Mouse (Mus musculus): ENCODE measurements at regions not wholly inside any gene's neighbourhood (a gene's known extent, or its start where the extent isn't known, plus 50 kb on each side); places are given as distances from the start of the nearest gene placed in this dataset.

DNA sequence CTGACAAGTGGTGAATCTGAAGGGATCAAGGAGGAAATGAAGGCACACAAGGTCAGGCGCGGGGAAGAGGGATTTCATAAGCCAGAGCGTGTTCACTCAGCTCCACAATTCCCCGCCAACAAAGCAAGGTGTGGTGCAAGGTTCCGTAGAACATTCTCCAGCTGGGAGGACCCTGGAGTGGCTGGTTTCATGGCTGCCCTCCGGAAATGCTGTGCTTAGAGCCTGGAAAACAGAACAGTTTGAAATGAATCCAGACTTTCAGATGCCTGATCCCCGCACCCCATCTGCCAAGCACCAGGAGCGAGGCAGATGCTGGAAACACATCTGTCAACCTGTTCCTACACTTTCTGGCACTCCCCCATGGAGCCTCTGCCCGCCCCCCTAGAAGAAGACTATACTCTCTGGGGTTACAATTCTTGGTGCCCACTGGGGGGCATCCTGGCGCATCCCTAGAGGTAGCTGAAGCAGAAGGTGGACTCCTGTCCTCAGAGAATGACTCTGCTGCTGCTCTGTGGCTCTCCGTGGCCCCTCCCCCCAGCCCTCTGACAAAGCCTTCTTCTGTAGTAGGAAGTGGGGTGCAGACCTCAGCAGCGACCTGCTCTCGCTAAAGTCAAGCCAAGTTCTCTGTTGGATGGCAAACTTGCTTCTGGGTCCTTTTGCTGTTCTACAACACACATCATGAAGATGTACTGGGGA is 54.5 kb upstream of the Mafb start:
- DNase-seq (ENCODE audit: low spot score), result no peak

DNA sequence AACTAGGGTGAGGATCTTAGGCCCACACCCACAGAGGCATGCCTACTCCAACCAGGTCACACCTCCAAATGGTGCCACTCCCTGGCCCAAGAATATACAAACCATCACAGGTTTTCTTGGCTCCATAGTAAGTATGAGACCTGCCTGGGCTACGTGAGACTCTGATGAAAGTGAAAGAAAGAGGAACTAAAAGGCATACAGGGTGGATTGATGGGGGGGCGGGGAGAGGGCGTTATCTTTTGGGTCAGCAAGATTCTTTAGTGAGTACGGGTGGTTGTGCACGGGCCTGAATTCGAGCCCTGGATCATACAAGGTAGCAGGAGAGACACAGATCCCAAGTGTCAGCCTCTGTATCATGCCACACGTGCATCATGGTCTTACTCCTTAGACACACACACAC is 57.6 kb upstream of the Mafb start:
- DNase-seq (ENCODE audit: low spot score), result no peak

- no peak for DNase-seq (ENCODE audit: low spot score)
Observed at GRCm38 (mm10) chr2:160427431-160427830, 60.6 kb upstream of the Mafb start.

GRCm38 (mm10) chr2:160433252-160433651 is 66.4 kb upstream of the Mafb start:
- DNase-seq (ENCODE audit: low spot score), result no peak

DNA sequence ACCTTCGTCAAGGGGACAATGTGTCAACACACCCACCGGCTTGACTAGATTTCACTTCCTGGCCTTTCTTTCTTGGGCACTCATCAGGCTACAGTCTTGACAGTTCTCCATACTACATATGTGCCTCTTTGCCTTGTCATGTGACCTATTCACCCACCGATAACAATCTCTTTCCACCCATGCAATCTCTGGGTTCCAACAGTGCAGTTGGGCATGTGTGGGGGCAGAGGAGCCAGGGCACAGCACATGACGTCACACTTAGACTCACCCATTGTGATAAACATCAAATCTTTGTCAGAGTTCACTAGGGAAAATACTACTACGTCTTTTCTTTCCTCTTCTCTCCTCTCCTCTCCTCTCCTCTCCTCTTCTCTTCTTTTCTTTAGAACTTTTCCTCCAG is 67.8 kb upstream of the Mafb start:
- DNase-seq (ENCODE audit: low spot score), result no peak

DNA sequence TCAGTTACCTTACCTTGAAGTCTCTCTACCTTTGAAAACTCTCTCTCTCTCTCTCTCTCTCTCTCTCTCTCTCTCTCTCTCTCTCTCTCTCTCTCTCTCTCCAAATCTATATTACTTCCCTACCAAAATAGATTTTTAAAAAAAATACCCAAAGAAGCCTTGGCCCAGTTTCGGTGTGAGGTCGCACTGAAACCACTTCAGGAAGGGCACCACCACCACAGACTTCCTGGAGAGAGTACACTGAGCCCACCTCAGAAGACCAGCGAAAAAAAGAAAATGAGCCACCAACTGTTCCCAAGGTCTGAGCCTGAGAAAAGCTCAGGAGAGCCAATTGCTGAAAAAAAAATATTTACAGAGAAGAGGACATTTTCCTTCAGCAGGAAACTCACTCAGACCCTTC is 68.8 kb upstream of the Mafb start:
- DNase-seq (ENCODE audit: low spot score), result no peak

- no peak for DNase-seq (ENCODE audit: low spot score)
Observed at GRCm38 (mm10) chr2:160439028-160439427, 72.2 kb upstream of the Mafb start.

DNA sequence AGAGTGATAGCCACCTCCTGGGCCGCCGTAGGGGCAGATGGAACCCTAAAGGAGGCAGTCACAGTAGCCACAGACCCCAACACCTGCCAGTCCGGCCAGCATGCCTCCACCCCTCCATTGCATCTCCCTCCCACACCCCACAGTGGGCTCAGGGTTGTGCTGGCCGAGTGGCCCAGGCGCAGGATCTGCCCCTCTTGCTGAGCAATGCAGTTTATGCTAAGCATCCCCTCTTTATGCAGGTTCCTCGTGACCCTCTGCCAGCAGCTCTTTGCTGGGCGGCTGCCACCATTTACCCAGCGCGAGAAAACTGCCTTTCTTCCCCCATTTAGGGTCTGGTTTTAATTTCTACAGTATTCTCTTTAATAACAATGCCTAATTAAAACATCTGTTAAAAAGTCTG is 73.4 kb upstream of the Mafb start:
- DNase-seq (ENCODE audit: low spot score), result no peak

DNA sequence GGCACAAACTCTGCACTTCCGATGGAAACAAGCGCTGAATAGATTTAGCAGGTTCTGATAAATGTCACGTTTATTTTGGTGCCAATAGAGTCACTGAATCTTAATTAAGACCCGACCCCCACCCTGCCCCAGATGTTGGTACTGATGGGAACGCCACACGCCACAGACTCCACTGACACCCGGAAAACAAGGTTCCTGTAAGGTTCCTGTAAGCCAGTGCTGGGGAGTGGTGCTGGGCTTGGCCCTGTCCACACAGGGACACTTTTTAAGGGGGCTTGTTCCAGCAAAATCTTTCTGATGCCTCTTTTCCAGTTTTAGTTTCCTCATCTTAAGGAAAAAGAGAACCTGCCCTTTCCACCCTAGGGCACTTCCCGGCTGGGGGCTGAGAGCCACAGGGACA is 84.2 kb upstream of the Mafb start:
- no peak for DNase-seq (ENCODE audit: low spot score)

DNA sequence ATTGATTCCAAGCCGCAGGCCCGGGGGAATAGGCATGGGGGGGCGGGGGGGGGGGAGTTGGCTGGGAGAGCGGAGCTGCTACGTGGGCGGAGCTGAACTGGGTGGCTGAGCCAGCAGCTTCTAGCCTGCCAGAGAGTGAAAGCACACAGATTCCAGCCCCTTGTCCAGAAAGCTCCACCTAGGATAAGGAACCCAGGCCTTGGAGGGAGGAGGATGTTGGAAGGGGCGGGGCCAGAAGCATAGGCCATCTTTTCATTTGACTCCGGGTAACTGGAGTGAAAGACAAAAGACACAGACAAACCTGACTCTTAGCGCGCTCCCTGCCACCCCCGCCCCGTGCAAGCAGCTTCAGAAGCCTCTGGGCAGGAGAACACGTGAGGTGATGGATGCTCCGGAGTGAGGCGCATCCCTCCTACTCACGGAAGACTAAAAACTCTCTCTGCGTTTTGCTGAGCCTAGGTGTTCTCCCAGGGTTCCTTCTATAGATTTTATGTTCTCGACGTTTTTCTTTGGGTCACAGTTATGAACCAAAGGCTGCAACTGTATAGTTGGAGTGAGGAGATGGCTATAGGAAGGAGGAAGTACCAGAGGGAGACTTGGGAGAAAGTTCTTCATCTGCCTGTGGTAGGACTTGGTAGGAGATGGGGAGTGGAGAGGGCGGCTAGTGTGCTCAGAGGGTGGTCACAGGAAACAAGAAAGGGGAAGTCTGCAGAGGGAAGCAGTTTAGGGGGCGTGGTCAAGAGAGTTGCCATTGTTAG is 84.8 kb upstream of the Mafb start:
- no peak for DNase-seq (ENCODE audit: low spot score)

DNA sequence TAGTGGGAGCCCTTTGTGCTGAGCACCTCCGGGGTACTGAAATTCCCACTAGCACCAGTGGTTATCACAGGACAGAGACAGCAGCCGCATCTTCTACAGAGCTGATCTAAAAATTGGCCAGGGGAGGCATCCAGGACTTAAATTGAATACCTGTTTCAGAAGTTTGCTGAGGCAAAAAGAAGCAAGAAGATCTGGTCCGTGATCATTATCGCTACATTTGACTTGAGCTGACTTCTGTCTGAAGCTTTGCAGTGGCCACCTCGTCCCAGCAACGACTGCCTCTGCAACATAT is 85.3 kb upstream of the Mafb start:
- no peak for DNase-seq (ENCODE audit: low spot score)

DNA sequence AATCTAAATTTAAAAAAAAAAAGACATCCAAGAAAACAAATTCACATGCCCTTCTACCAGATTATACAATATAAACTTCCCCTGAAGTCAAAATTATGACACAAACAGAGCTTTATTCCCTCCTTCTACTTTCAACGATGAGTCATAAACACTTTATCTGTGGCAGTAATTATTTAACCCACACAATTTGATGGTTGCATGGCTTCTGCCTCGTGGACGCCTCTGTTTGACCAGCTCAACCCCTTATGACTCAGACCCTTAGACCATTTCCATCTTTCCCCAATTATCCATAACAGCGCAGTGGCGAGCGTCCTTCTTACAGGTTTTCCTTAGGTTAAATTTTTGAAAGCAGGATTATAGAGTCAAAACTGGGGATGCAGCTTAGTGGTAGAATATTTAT is 85.9 kb upstream of the Mafb start:
- DNase-seq (ENCODE audit: low spot score), result no peak

- DNase-seq (ENCODE audit: low spot score), result no peak
Observed at GRCm38 (mm10) chr2:160455617-160456016, 88.8 kb upstream of the Mafb start.

DNA sequence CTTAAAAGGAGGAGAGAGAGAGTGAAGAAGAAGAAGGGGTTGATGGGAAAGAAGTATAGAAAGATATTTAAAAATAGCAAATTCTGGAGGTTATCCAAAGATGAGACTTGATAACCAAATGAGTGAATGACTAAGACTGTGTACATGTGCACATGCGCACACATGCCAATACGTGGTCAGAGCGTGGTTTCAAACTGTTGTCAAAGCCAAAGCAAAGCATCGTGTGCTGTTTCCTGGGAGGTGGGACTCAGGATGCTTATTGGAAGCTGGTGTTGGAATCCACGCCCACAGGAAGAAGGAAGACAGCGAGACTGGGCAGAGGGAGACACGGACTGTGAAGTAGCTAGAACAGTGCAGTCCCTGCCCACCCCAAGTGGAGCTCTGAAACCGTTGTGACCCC is 89.8 kb upstream of the Mafb start:
- no peak for DNase-seq (ENCODE audit: low spot score)

GRCm38 (mm10) chr2:160471561-160471960 is 104.7 kb upstream of the Mafb start:
- no peak for DNase-seq (ENCODE audit: low spot score)

- no peak for DNase-seq (ENCODE audit: low spot score)
Observed at GRCm38 (mm10) chr2:160476181-160476580, 109.3 kb upstream of the Mafb start.

- DNase-seq (ENCODE audit: low spot score), result no peak
Observed at GRCm38 (mm10) chr2:160479240-160479639, 112.4 kb upstream of the Mafb start.

DNA sequence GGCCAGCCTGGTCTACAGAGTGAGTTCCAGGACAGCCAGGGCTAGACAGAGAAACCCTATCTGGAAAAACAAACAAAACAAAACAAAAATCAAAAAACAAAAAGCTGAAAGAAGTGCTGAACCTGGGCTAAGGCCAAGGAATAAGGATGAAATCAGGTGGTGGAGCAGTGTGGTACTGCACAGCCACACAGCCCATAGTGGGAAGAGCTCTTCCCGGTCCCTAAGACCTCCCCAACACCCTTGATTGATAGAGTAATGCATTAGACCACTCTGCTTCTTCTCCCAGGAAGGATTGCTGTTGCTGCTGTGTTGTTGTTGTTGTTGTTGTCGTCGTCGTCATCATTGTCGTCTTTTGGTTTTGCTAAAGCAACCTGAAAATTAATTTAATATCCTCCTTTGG is 118.2 kb upstream of the Mafb start:
- no peak for DNase-seq (ENCODE audit: low spot score)

DNA sequence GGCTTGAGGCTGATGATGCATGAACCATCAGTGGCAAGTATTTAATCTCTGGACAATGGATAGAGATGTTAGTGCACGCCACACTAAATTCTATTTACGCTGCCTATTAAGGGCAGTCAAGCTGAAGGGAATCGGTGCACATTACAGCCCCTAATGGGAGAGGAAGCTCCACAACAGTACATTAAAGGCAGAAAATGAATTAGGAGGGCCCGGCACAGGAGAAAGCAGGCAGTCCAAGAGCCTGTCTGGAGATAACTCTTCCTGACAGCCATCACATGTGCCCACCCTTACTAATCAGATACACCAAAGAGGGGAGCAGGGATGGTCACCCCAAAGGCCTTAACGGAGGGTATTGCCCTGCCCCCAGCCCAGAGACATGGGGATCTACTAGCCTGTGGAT is 118.7 kb upstream of the Mafb start:
- DNase-seq (ENCODE audit: low spot score), result no peak

- DNase-seq (ENCODE audit: low spot score), result no peak
Observed at GRCm38 (mm10) chr2:160499726-160500125, 132.9 kb upstream of the Mafb start.

- DNase-seq (ENCODE audit: low spot score), result no peak
Observed at GRCm38 (mm10) chr2:160502901-160503300, 136.0 kb upstream of the Mafb start.

DNA sequence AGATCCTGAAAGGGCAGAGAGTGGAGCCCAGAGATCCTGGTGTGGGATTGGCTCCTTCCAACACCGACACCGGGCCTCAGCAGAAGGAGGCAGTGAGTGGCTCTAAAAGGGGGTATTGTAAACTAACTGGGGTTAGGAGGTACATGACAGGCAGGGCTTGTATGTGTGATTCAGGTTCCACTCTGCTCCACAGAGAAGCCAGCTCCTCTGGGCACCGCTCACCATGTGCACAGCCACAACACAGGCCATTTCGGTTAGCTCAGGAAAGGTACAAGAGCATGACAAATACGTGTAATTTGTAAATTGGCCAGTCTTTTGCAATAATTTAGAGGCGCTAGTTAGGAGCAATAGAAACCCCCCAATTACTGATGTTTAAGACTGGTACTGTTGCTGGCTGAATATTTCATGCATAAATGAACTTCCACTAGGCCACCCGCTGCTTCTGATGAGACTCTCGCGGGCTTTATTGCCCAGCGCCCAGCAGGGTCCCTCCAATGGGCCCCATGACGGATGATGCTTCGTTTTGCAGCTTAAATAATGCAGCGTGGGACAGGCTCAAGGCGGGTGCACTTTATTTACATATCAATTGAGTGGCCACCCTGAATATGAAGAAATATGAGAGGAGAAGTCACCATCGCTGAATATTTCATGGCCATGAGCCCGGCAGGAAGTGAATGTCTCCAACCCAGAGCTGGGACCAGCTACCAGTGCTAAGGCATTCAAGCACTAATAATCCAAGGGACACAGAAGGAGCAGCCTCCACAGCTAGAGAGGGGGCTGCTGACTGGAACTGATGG is 136.9 kb upstream of the Mafb start:
- DNase-seq (ENCODE audit: low spot score), result no peak

- DNase-seq (ENCODE audit: low spot score), result no peak
Observed at GRCm38 (mm10) chr2:160504394-160504657, 137.5 kb upstream of the Mafb start.

GRCm38 (mm10) chr2:160507371-160507770 is 138.3 kb upstream of the Top1 start:
- no peak for DNase-seq (ENCODE audit: low spot score)

All from urinary bladder, postnatal 10 days (tissue).